Mouse (Mus musculus) CH12.LX (cell line): ENCODE data around the gene Prelp. TPM values are rescaled to one million over a fixed set of nuclear protein-coding genes. Genes with fewer than 3 reads are reported as not detected.

ENCODE experiments used
- DNase-seq: peaks from one replicate; pipeline ENCODE4 v3.0.0-alpha.2; 2013; ENCODE audit errors: extremely low read depth
- H3K27ac ChIP-seq: 2 replicates; pipeline ENCODE4 v1.5.1; 2012; ENCODE audit warnings: low read depth, mild to moderate bottlenecking, control low read depth, moderate library complexity; ENCODE audit not compliant: insufficient read depth
- H3K27me3 ChIP-seq: replicated peaks from 2 replicates; pipeline ENCODE3; 2012; ENCODE audit warnings: inconsistent platforms
- H3K36me3 ChIP-seq, 2 experiments: replicated peaks in 1 of 2; 2 replicates each; pipeline versions ENCODE3 to v1.6.1; 2012; ENCODE audit warnings: inconsistent platforms in 1 of 2, low read length in 1 of 2, mild to moderate bottlenecking in 1 of 2, mixed read lengths in 1 of 2, moderate library complexity in 1 of 2; ENCODE audit not compliant: control insufficient read depth in 1 of 2, insufficient read depth in 1 of 2
- H3K4me1 ChIP-seq, 2 experiments: 2 replicates each; pipeline ENCODE4 v1.6.1; 2012; ENCODE audit warnings: inconsistent platforms in 1 of 2, moderate library complexity in 1 of 2; ENCODE audit not compliant: insufficient read depth in 2 of 2, control insufficient read depth in 1 of 2
- H3K4me2 ChIP-seq: 2 replicates; pipeline ENCODE4 v1.6.1; 2012; ENCODE audit warnings: low read depth, mild to moderate bottlenecking, control low read depth; ENCODE audit not compliant: poor library complexity, insufficient read depth, severe bottlenecking
- H3K4me3 ChIP-seq, 3 experiments: fragments of 150-350 bp in 1 of 3; sonication (generic) in 1 of 3; replicated peaks in 1 of 3; 2 replicates each; pipeline versions ENCODE3 to v1.5.1; 2011 to 2012; ENCODE audit warnings: low read depth in 2 of 3, low read length in 2 of 3, mild to moderate bottlenecking in 2 of 3, moderate library complexity in 2 of 3, control low read depth in 1 of 3, improper control_type of control experiment in 1 of 3, inconsistent platforms in 1 of 3, mixed read lengths in 1 of 3; ENCODE audit not compliant: poor library complexity in 1 of 3
- H3K79me2 ChIP-seq: replicated peaks from 2 replicates; pipeline ENCODE4 v1.6.1; 2012; ENCODE audit warnings: mild to moderate bottlenecking, moderate library complexity; ENCODE audit not compliant: control insufficient read depth, poor library complexity, insufficient read depth, severe bottlenecking; ENCODE audit errors: extremely low read depth
- H3K9ac ChIP-seq: 2 replicates; pipeline ENCODE4 v1.6.1; 2012; ENCODE audit warnings: low read depth, mild to moderate bottlenecking, control low read depth, moderate library complexity; ENCODE audit not compliant: insufficient read depth
- H3K9me3 ChIP-seq: replicated peaks from 2 replicates; pipeline ENCODE3; 2012; ENCODE audit warnings: low read length, inconsistent platforms, mixed read lengths
- BHLHE40 ChIP-seq: IDR thresholded peaks from 2 replicates; pipeline ENCODE4 v1.6.1; 2011; ENCODE audit warnings: mild to moderate bottlenecking, low read depth, low read length, improper control_type of control experiment
- CTCF ChIP-seq, 2 experiments: IDR thresholded peaks in 1 of 2; conservative IDR thresholded peaks in 1 of 2; 2 replicates each; pipeline ENCODE4 v1.5.1; 2011 to 2012; ENCODE audit warnings: low read depth in 2 of 2, low read length in 2 of 2, improper control_type of control experiment in 1 of 2, inconsistent platforms in 1 of 2, mild to moderate bottlenecking in 1 of 2, moderate library complexity in 1 of 2
- EP300 ChIP-seq: IDR thresholded peaks from 2 replicates; pipeline ENCODE4 v1.6.1; 2011; ENCODE audit warnings: low read length, improper control_type of control experiment
- GABPA ChIP-seq: IDR thresholded peaks from 2 replicates; pipeline ENCODE4 v1.6.1; 2012; ENCODE audit warnings: low read depth, low read length, improper control_type of control experiment, inconsistent platforms; ENCODE audit not compliant: insufficient replicate concordance
- HCFC1 ChIP-seq: IDR thresholded peaks from 2 replicates; pipeline ENCODE4 v1.6.1; 2012; ENCODE audit warnings: low read depth, mild to moderate bottlenecking, inconsistent platforms, low read length, improper control_type of control experiment
- KAT2A ChIP-seq: IDR thresholded peaks from 2 replicates; pipeline ENCODE4 v1.6.1; 2012; ENCODE audit warnings: low read length, improper control_type of control experiment, inconsistent platforms; ENCODE audit not compliant: insufficient replicate concordance
- MAZ ChIP-seq: IDR thresholded peaks from 2 replicates; pipeline ENCODE4 v1.6.1; 2012; ENCODE audit warnings: low read depth, mild to moderate bottlenecking, inconsistent platforms, low read length, improper control_type of control experiment, moderate library complexity
- MXI1 ChIP-seq: IDR thresholded peaks from 2 replicates; pipeline ENCODE4 v1.6.1; 2011; ENCODE audit warnings: mild to moderate bottlenecking, low read depth, low read length, improper control_type of control experiment
- MYC ChIP-seq: IDR thresholded peaks from 2 replicates; pipeline ENCODE4 v1.6.1; 2011; ENCODE audit warnings: low read depth, mild to moderate bottlenecking, improper control_type of control experiment, low read length
- NELFE ChIP-seq: IDR thresholded peaks from 2 replicates; pipeline ENCODE4 v1.6.1; 2011; ENCODE audit warnings: low read depth, low read length, improper control_type of control experiment
- NRF1 ChIP-seq: IDR thresholded peaks from 2 replicates; pipeline ENCODE4 v1.6.1; 2014; ENCODE audit warnings: low read depth, mild to moderate bottlenecking, inconsistent platforms, low read length, improper control_type of control experiment, moderate library complexity
- POLR2A ChIP-seq: IDR thresholded peaks from 2 replicates; pipeline ENCODE4 v1.6.1; 2011; ENCODE audit warnings: low read depth, mild to moderate bottlenecking, improper control_type of control experiment, low read length
- RAD21 ChIP-seq: IDR thresholded peaks from 2 replicates; pipeline ENCODE4 v1.6.1; 2011; ENCODE audit warnings: low read depth, mild to moderate bottlenecking, low read length, improper control_type of control experiment, moderate library complexity
- SMC3 ChIP-seq: IDR thresholded peaks from 2 replicates; pipeline ENCODE4 v1.6.1; 2011; ENCODE audit warnings: low read depth, low read length, improper control_type of control experiment
- TBP ChIP-seq: conservative IDR thresholded peaks from 2 replicates; pipeline ENCODE4 v1.6.1; 2011; ENCODE audit warnings: low read depth, low read length, improper control_type of control experiment
- ZC3H11A ChIP-seq: IDR thresholded peaks from 2 replicates; pipeline ENCODE4 v1.6.1; 2012; ENCODE audit warnings: low read depth, mild to moderate bottlenecking, inconsistent platforms, low read length, improper control_type of control experiment
- ZKSCAN1 ChIP-seq: IDR thresholded peaks from 2 replicates; pipeline ENCODE4 v1.6.1; 2012; ENCODE audit warnings: low read depth, inconsistent platforms, low read length, improper control_type of control experiment, borderline replicate concordance
- ZMIZ1 ChIP-seq: IDR thresholded peaks from 2 replicates; pipeline ENCODE4 v1.6.1; 2012; ENCODE audit warnings: low read depth, mild to moderate bottlenecking, inconsistent platforms, low read length, improper control_type of control experiment
- ZNF384 ChIP-seq: IDR thresholded peaks from 2 replicates; pipeline ENCODE4 v1.6.1; 2012; ENCODE audit warnings: low read depth, low read length, improper control_type of control experiment, inconsistent platforms
- dilution Hi-C: fragments of 300-500 bp; cut with MboI; formaldehyde crosslinking; loops from 2 replicates; pipeline ENCODE4 v1.14.3; 2020; ENCODE audit warnings: low sequenced_read_pairs; ENCODE audit not compliant: extremely low pct_unique_long_range_greater_than_20kb, extremely low pct_ligation_motif_present
- in situ Hi-C: fragments of 300-500 bp; cut with MboI; formaldehyde crosslinking; loops from 3 replicates; pipeline ENCODE4 v1.14.3; 2019; ENCODE audit warnings: low sequenced_read_pairs, low pct_ligation_motif_present, low pct_unique_long_range_greater_than_20kb, mixed read lengths
- polyA plus RNA-seq: library from polyadenylated mRNA; unstranded; fragments of >175 nt; gene quantifications from 2 replicates; pipeline ENCODE4 v1.2.1, GENCODE M21; 2012; ENCODE audit warnings: low read depth; ENCODE audit not compliant: insufficient read length
- total RNA-seq, 2 experiments: library from RNA; depleted of rRNA; stranded (reverse); fragments of 300-350 nt in 1 of 2; fragments of >200 nt in 1 of 2; gene quantifications; 2 replicates each; pipeline ENCODE4 v1.2.3; 2012 to 2014

Prelp gene
- total and polyA plus RNA-seq, 3 experiments = not detected

DNA sequence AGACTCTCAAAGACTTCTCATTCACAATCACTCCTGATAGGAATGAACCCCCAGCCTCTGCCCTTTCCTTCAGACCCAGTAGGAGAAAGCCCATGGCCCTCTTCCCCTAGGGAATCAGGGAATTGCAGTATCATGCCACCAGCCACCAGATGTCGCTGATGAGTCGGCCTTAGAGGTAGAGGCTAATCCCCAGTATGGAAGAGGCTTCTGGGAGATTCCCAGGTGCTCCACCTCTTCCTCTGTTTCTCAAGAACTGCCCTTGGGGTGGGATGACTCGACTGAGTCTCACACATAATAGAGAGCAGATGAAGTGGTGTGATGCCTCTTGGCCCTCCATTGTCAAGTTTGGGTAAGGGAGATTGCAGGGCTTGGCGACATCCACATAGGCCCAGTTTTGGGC is 9.8 kb downstream of the Prelp start:
- H3K27ac ChIP-seq = no peak overlapping the region
- DNase-seq = peak; percentile 59
- no peak for TF ChIP-seq ZC3H11A
- no peak for TF ChIP-seq ZNF384
- TF ChIP-seq POLR2A = no peak
- TF ChIP-seq TBP = no peak
- peak; percentile 88 to 99 for TF ChIP-seq CTCF (conservative IDR thresholded peaks at IDR 0.05 in 1 of 2, IDR thresholded peaks at IDR 0.05 in 1 of 2; ENCODE audit: low read depth in 2 of 2, low read length in 2 of 2)
- TF ChIP-seq RAD21 = peak; percentile 74
- no peak for TF ChIP-seq ZKSCAN1
- TF ChIP-seq SMC3 = peak; percentile 91
- TF ChIP-seq GABPA = no peak
- H3K4me3 ChIP-seq = no peak overlapping the region
- no peak overlapping the region for H3K9ac ChIP-seq
- dilution Hi-C loops = no loop called here
- H3K9me3 ChIP-seq = no peaks in the 10 kb centered on the region
- in situ Hi-C loops = loop anchor here (5.0 to 25.0 kb wide), 2 partner anchors 136 to 401 kb away; no protein-coding TSS in a partner anchor
- peaks cover 0 to 4% of the 10 kb centered on the region in 2 experiments; a peak in 2 of 4 replicates for H3K4me1 ChIP-seq
- H3K4me2 ChIP-seq = no peak overlapping the region
- H3K79me2 ChIP-seq = no peaks in the 10 kb centered on the region
- no peaks in the 10 kb centered on the region for H3K36me3 ChIP-seq
- H3K27me3 ChIP-seq = peaks cover 89% of the 10 kb centered on the region

DNA sequence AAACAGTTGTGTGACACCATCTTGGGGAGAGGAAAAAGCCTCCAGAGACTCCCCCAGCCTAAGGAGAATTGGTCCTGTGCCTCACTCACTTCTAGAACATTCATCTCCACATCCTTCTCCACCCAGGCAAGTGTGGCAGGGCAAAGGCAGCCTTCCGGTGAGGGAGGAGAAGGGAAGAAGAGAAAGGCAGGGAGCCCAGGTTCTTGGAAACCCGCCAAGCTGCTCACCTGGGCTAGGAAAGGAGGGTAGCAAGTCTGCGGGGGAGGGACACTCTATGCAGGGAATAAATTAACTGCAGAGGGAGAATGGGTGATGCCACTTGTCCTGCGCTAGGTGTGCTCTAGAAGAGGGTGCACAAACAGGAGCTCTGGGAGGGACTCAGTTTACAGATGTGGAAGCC is 10.2 kb downstream of the Prelp start:
- Histone ChIP-seq H3K79me2 (no peaks in the 10 kb centered on the region), H3K9me3 (no peaks in the 10 kb centered on the region), H3K4me1 (peaks cover 0 to 4% of the 10 kb centered on the region in 2 experiments; a peak in 2 of 4 replicates), H3K36me3 (no peaks in the 10 kb centered on the region)
- DNase-seq = no peak
- dilution Hi-C loops = no loop called here
- no peak for TF ChIP-seq HCFC1
- no peak for TF ChIP-seq NRF1
- TF ChIP-seq SMC3 = no peak
- no peak for TF ChIP-seq CTCF (conservative IDR thresholded peaks at IDR 0.05 in 1 of 2, IDR thresholded peaks at IDR 0.05 in 1 of 2; ENCODE audit: low read depth in 2 of 2, low read length in 2 of 2)
- TF ChIP-seq BHLHE40 = no peak
- TF ChIP-seq KAT2A = no peak
- TF ChIP-seq MYC = no peak
- no peak for TF ChIP-seq EP300
- no peak for TF ChIP-seq POLR2A
- TF ChIP-seq MAZ = no peak
- TF ChIP-seq ZMIZ1 = no peak
- no peak for TF ChIP-seq NELFE
- no peak for TF ChIP-seq MXI1
- TF ChIP-seq, all 38 proteins: peak for 0
- Histone ChIP-seq H3K9ac (no peak overlapping the region), H3K4me2 (no peak overlapping the region), H3K4me3 (no peak overlapping the region), H3K27me3 (peaks cover 89% of the 10 kb centered on the region), H3K27ac (no peak overlapping the region)
- in situ Hi-C loops = loop anchor here (5.0 to 25.0 kb wide), 2 partner anchors 136 to 401 kb away; no protein-coding TSS in a partner anchor
